Mouse (Mus musculus) MEL (cell line): Measurements from ENCODE around the gene 1700086D15Rik. TPM values are rescaled to one million over a fixed set of nuclear protein-coding genes. Genes with fewer than 3 reads are reported as not detected.

Source experiments
- DNase-seq: peaks from one replicate; pipeline ENCODE4 v3.0.0; 2011; ENCODE audit warnings: low read depth, low spot score
- H3K27ac ChIP-seq: 2 replicates; pipeline ENCODE4 v1.5.1; 2012; ENCODE audit warnings: low read depth, mild to moderate bottlenecking, control low read depth, low read length, moderate library complexity; ENCODE audit not compliant: control insufficient read depth
- H3K27me3 ChIP-seq, 2 experiments: fragments of 150-350 bp in 1 of 2; sonication (generic) in 1 of 2; 2 replicates each; pipeline ENCODE4 v1.6.1; 2012; ENCODE audit warnings: low read length in 2 of 2, mild to moderate bottlenecking in 2 of 2, improper control_type of control experiment in 1 of 2, moderate library complexity in 1 of 2; ENCODE audit not compliant: insufficient read depth in 2 of 2, control insufficient read depth in 1 of 2
- H3K36me3 ChIP-seq, 2 experiments: 2 replicates each; pipeline ENCODE4 v1.6.1; 2012 to 2014; ENCODE audit warnings: low read length in 2 of 2, improper control_type of control experiment in 1 of 2, inconsistent platforms in 1 of 2, mild to moderate bottlenecking in 1 of 2; ENCODE audit not compliant: insufficient read depth in 2 of 2, control insufficient read depth in 1 of 2
- H3K4me1 ChIP-seq, 2 experiments: fragments of 150-350 bp in 1 of 2; sonication (generic) in 1 of 2; 2 replicates each; pipeline ENCODE4 v1.6.1; 2012; ENCODE audit warnings: low read length in 2 of 2, improper control_type of control experiment in 1 of 2, mild to moderate bottlenecking in 1 of 2; ENCODE audit not compliant: insufficient read depth in 2 of 2, control insufficient read depth in 1 of 2
- H3K4me3 ChIP-seq, 2 experiments: fragments of 150-350 bp in 1 of 2; sonication (generic) in 1 of 2; 2 replicates each; pipeline ENCODE4 v1.5.1; 2012; ENCODE audit warnings: low read depth in 2 of 2, low read length in 2 of 2, mild to moderate bottlenecking in 2 of 2, moderate library complexity in 2 of 2, control low read depth in 1 of 2, improper control_type of control experiment in 1 of 2; ENCODE audit not compliant: control insufficient read depth in 1 of 2, insufficient read depth in 1 of 2
- H3K79me2 ChIP-seq: 2 replicates; pipeline ENCODE4 v1.6.1; 2012; ENCODE audit warnings: mild to moderate bottlenecking, low read length, moderate library complexity; ENCODE audit not compliant: control insufficient read depth, poor library complexity, insufficient read depth
- H3K9ac ChIP-seq: 2 replicates; pipeline ENCODE4 v1.6.1; 2012; ENCODE audit warnings: low read depth, mild to moderate bottlenecking, control low read depth, low read length, moderate library complexity; ENCODE audit not compliant: control insufficient read depth, poor library complexity, severe bottlenecking
- H3K9me3 ChIP-seq: fragments of 150-350 bp; sonication (generic); replicated peaks from 2 replicates; pipeline ENCODE4 v1.6.1; 2012; ENCODE audit warnings: mild to moderate bottlenecking, low read length, improper control_type of control experiment, moderate library complexity; ENCODE audit not compliant: insufficient read depth
- BHLHE40 ChIP-seq: IDR thresholded peaks from 2 replicates; pipeline ENCODE4 v1.6.1; 2012; ENCODE audit warnings: low read depth, mild to moderate bottlenecking, inconsistent platforms, low read length, improper control_type of control experiment, borderline replicate concordance
- CHD2 ChIP-seq: IDR thresholded peaks from 2 replicates; pipeline ENCODE4 v1.6.1; 2011; ENCODE audit warnings: low read length, improper control_type of control experiment
- E2F4 ChIP-seq: IDR thresholded peaks from 2 replicates; pipeline ENCODE4 v1.6.1; 2011; ENCODE audit warnings: low read depth, low read length, improper control_type of control experiment, borderline replicate concordance
- EP300 ChIP-seq, 2 experiments: IDR thresholded peaks; 2 replicates each; pipeline ENCODE4 v1.6.1; 2011; ENCODE audit warnings: improper control_type of control experiment in 2 of 2, low read length in 2 of 2, low read depth in 1 of 2, mild to moderate bottlenecking in 1 of 2
- GATA1 ChIP-seq: IDR thresholded peaks from 2 replicates; pipeline ENCODE4 v1.6.1; 2011; ENCODE audit warnings: low read depth, low read length, improper control_type of control experiment
- JUND ChIP-seq: IDR thresholded peaks from 2 replicates; pipeline ENCODE4 v1.6.1; 2011; ENCODE audit warnings: low read depth, mild to moderate bottlenecking, improper control_type of control experiment, low read length
- MAFK ChIP-seq: IDR thresholded peaks from 2 replicates; pipeline ENCODE4 v1.6.1; 2011; ENCODE audit warnings: low read depth, mild to moderate bottlenecking, low read length, improper control_type of control experiment, borderline replicate concordance
- MEF2A ChIP-seq: IDR thresholded peaks from 2 replicates; pipeline ENCODE4 v1.6.1; 2014; ENCODE audit warnings: low read depth, mild to moderate bottlenecking, inconsistent platforms, low read length, improper control_type of control experiment; ENCODE audit not compliant: poor library complexity, insufficient replicate concordance, severe bottlenecking; ENCODE audit errors: extremely low read depth
- MYB ChIP-seq: IDR thresholded peaks from 2 replicates; pipeline ENCODE4 v1.6.1; 2011; ENCODE audit warnings: mild to moderate bottlenecking, low read depth, low read length, improper control_type of control experiment
- MYC ChIP-seq: IDR thresholded peaks from 2 replicates; pipeline ENCODE4 v1.6.1; 2011; ENCODE audit warnings: low read depth, mild to moderate bottlenecking, low read length, improper control_type of control experiment, moderate library complexity
- NRF1 ChIP-seq: IDR thresholded peaks from 2 replicates; pipeline ENCODE4 v1.6.1; 2014; ENCODE audit warnings: low read depth, mild to moderate bottlenecking, inconsistent platforms, low read length, improper control_type of control experiment, moderate library complexity; ENCODE audit not compliant: poor library complexity, insufficient read depth, severe bottlenecking
- SIN3A ChIP-seq: IDR thresholded peaks from 2 replicates; pipeline ENCODE4 v1.6.1; 2012; ENCODE audit warnings: low read length, improper control_type of control experiment, inconsistent platforms
- TAL1 ChIP-seq: IDR thresholded peaks from 2 replicates; pipeline ENCODE4 v1.6.1; 2012; ENCODE audit warnings: mild to moderate bottlenecking, inconsistent platforms, low read length, moderate library complexity, mixed read lengths
- TCF12 ChIP-seq: IDR thresholded peaks from 2 replicates; pipeline ENCODE4 v1.6.1; 2014; ENCODE audit warnings: low read depth, mild to moderate bottlenecking, inconsistent platforms, low read length, improper control_type of control experiment, moderate library complexity
- USF2 ChIP-seq, 2 experiments: IDR thresholded peaks; 2 replicates each; pipeline ENCODE4 v1.6.1; 2011 to 2012; ENCODE audit warnings: improper control_type of control experiment in 2 of 2, low read length in 2 of 2, borderline replicate concordance in 1 of 2, inconsistent platforms in 1 of 2, low read depth in 1 of 2, mild to moderate bottlenecking in 1 of 2; ENCODE audit not compliant: insufficient read depth in 1 of 2
- ZMIZ1 ChIP-seq: IDR thresholded peaks from 2 replicates; pipeline ENCODE4 v1.6.1; 2012; ENCODE audit warnings: low read depth, mild to moderate bottlenecking, inconsistent platforms, low read length, improper control_type of control experiment, moderate library complexity
- ZNF384 ChIP-seq: IDR thresholded peaks from 2 replicates; pipeline ENCODE4 v1.6.1; 2012; ENCODE audit warnings: low read depth, mild to moderate bottlenecking, inconsistent platforms, low read length, improper control_type of control experiment
- polyA plus RNA-seq, 2 experiments: library from polyadenylated mRNA; stranded (reverse) in 1 of 2; unstranded in 1 of 2; fragments of >175 nt in 1 of 2; fragments of >200 nt in 1 of 2; gene quantifications; 2 replicates each; pipeline versions ENCODE4 v1.2.1 to v1.2.4; 2012; ENCODE audit warnings: low replicate concordance in 2 of 2, low read depth in 1 of 2; ENCODE audit not compliant: insufficient read length in 2 of 2, insufficient read depth in 1 of 2, missing spikeins in 1 of 2
- total RNA-seq: library from RNA; depleted of rRNA; stranded (reverse); fragments of 300-350 nt; gene quantifications from 2 replicates; pipeline ENCODE4 v1.2.3, GENCODE M21; 2012

Gene 1700086D15Rik
- total and polyA plus RNA-seq, 3 experiments = not detected

DNA sequence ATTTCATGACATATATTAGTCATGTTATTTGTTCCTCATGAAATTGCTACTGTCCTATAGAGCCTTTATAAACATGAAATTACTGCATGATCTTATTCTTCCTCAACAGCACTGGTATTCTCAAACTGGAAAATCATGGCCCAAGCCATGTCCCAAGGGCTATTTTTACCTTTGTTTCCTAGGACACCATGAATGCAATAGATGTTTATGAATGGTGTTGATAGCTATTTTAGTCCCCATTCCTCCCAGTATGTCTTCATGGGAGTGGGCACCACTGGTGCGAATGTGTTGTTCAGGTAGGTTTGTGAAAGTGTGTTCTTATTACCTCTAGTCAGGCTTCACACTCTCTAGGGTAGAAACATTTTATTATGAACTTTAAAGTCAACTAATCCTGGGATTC is 25.4 kb upstream of the 1700086D15Rik start:
- Histone ChIP-seq H3K27ac (no peak overlapping the region), H3K4me1 (no peaks in the 10 kb centered on the region), H3K9me3 (no peaks in the 10 kb centered on the region), H3K36me3 (no peaks in the 10 kb centered on the region), H3K79me2 (no peaks in the 10 kb centered on the region), H3K4me3 (no peak overlapping the region), H3K9ac (no peak overlapping the region), H3K27me3 (no peaks in the 10 kb centered on the region)
- TF ChIP-seq EP300 (IDR thresholded peaks at IDR 0.05; ENCODE audit: low read depth in 1 of 2, low read length in 2 of 2) (no peak), SIN3A (no peak), ZMIZ1 (no peak), GATA1 (no peak), USF2 (IDR thresholded peaks at IDR 0.05; ENCODE audit: borderline replicate concordance in 1 of 2, insufficient read depth in 1 of 2, low read depth in 1 of 2, low read length in 2 of 2) (no peak), MYC (no peak), JUND (no peak), MAFK (no peak), BHLHE40 (no peak), TCF12 (no peak)
- DNase-seq = no peak

DNA sequence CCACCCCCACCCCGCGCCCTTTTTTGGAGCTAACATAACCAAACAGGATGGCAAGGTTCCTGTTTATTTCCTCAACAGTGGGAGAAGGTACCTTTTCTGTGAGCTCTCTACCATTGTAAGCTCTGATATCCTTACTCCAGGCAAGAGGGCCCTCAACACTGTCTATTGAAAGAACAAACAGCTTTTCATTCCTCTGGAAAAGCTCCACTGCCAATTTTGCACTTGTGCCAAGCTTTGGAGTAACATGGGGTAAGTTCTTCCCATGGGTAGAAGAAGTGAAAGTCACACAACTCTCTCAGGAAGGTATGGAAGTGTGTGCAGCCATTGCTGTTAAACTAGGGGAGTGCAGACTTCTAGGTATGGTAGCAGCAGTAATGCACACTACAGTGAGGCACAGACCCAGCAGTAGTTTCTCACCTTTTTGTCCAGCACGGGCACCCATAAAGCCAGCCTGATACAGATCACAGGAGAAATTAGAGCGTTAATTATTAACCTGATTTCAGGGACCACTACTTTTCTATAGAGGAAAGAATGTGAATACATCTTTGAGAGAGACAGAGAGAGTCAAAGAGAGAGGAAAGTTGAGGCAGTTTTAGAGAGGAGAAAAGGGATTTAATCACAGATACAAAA is 10.5 kb upstream of the 1700086D15Rik start:
- no peaks in the 10 kb centered on the region for H3K79me2 ChIP-seq
- no peaks in the 10 kb centered on the region for H3K9me3 ChIP-seq
- TF ChIP-seq NRF1 (no peak), E2F4 (no peak)
- DNase-seq = no peak
- H3K4me3 ChIP-seq = no peak overlapping the region
- no peaks in the 10 kb centered on the region for H3K27me3 ChIP-seq
- H3K4me1 ChIP-seq = no peaks in the 10 kb centered on the region
- H3K9ac ChIP-seq = no peak overlapping the region
- H3K27ac ChIP-seq = no peak overlapping the region
- no peaks in the 10 kb centered on the region for H3K36me3 ChIP-seq

DNA sequence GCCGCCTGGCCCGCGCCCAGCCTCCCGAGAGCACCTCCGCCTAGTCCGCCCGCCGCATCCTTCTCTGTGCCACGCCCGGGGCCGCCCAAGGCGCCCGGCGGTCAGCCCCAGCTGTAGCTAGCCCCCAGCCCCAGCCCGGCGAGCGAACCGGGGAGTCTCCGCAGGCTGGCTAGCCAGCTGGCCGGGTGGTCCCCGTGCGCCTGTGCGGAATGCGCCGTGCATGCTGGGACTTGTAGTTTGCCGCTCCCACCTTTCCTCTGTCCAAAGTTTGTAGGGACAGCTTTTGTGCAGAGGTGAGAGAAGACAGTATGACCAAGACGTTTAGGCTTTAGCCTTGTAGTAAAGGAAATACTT is 3.1 kb upstream of the 1700086D15Rik start, which contains the start of gene Arhgap44:
Arhgap44 (minus strand) TSS at position 195 of the 354 bp plus-strand sequence.
- no peak within 1 kb of the TSS for H3K4me3 ChIP-seq
- H3K27ac ChIP-seq = no peak within 1 kb of the TSS
- TF ChIP-seq MAFK (no peak), CHD2 (no peak), ZNF384 (no peak), TCF12 (no peak), TAL1 (no peak), MEF2A (no peak), SIN3A (no peak), MYB (no peak)
- H3K9ac ChIP-seq = no peak within 1 kb of the TSS
- no peaks in the 10 kb centered on the region for H3K36me3 ChIP-seq
- H3K9me3 ChIP-seq = no peaks in the 10 kb centered on the region
- H3K79me2 ChIP-seq = no peaks in the 10 kb centered on the region
- H3K4me1 ChIP-seq = no peaks in the 10 kb centered on the region
- no peak for DNase-seq
- H3K27me3 ChIP-seq = no peaks in the 10 kb centered on the region
